Mouse (Mus musculus) MEL (cell line): ENCODE measurements at regions not wholly inside any gene's neighbourhood (a gene's known extent, or its start where the extent isn't known, plus 50 kb on each side); places are given as distances from the start of the nearest gene placed in this dataset.

Experiments
- DNase-seq: peaks from one replicate; pipeline ENCODE4 v3.0.0; 2011; ENCODE audit warnings: low read depth, low spot score
- H3K27ac ChIP-seq: 2 replicates; pipeline ENCODE4 v1.5.1; 2012; ENCODE audit warnings: low read depth, mild to moderate bottlenecking, control low read depth, low read length, moderate library complexity; ENCODE audit not compliant: control insufficient read depth
- H3K27me3 ChIP-seq, 2 experiments: fragments of 150-350 bp in 1 of 2; sonication (generic) in 1 of 2; 2 replicates each; pipeline ENCODE4 v1.6.1; 2012; ENCODE audit warnings: low read length in 2 of 2, mild to moderate bottlenecking in 2 of 2, improper control_type of control experiment in 1 of 2, moderate library complexity in 1 of 2; ENCODE audit not compliant: insufficient read depth in 2 of 2, control insufficient read depth in 1 of 2
- H3K36me3 ChIP-seq, 2 experiments: 2 replicates each; pipeline ENCODE4 v1.6.1; 2012 to 2014; ENCODE audit warnings: low read length in 2 of 2, improper control_type of control experiment in 1 of 2, inconsistent platforms in 1 of 2, mild to moderate bottlenecking in 1 of 2; ENCODE audit not compliant: insufficient read depth in 2 of 2, control insufficient read depth in 1 of 2
- H3K4me1 ChIP-seq, 2 experiments: fragments of 150-350 bp in 1 of 2; sonication (generic) in 1 of 2; 2 replicates each; pipeline ENCODE4 v1.6.1; 2012; ENCODE audit warnings: low read length in 2 of 2, improper control_type of control experiment in 1 of 2, mild to moderate bottlenecking in 1 of 2; ENCODE audit not compliant: insufficient read depth in 2 of 2, control insufficient read depth in 1 of 2
- H3K4me3 ChIP-seq, 2 experiments: fragments of 150-350 bp in 1 of 2; sonication (generic) in 1 of 2; 2 replicates each; pipeline ENCODE4 v1.5.1; 2012; ENCODE audit warnings: low read depth in 2 of 2, low read length in 2 of 2, mild to moderate bottlenecking in 2 of 2, moderate library complexity in 2 of 2, control low read depth in 1 of 2, improper control_type of control experiment in 1 of 2; ENCODE audit not compliant: control insufficient read depth in 1 of 2, insufficient read depth in 1 of 2
- H3K79me2 ChIP-seq: 2 replicates; pipeline ENCODE4 v1.6.1; 2012; ENCODE audit warnings: mild to moderate bottlenecking, low read length, moderate library complexity; ENCODE audit not compliant: control insufficient read depth, poor library complexity, insufficient read depth
- H3K9ac ChIP-seq: 2 replicates; pipeline ENCODE4 v1.6.1; 2012; ENCODE audit warnings: low read depth, mild to moderate bottlenecking, control low read depth, low read length, moderate library complexity; ENCODE audit not compliant: control insufficient read depth, poor library complexity, severe bottlenecking
- H3K9me3 ChIP-seq: fragments of 150-350 bp; sonication (generic); replicated peaks from 2 replicates; pipeline ENCODE4 v1.6.1; 2012; ENCODE audit warnings: mild to moderate bottlenecking, low read length, improper control_type of control experiment, moderate library complexity; ENCODE audit not compliant: insufficient read depth
- BHLHE40 ChIP-seq: IDR thresholded peaks from 2 replicates; pipeline ENCODE4 v1.6.1; 2012; ENCODE audit warnings: low read depth, mild to moderate bottlenecking, inconsistent platforms, low read length, improper control_type of control experiment, borderline replicate concordance
- CHD1 ChIP-seq: IDR thresholded peaks from 2 replicates; pipeline ENCODE4 v1.6.1; 2012; ENCODE audit warnings: low read depth, mild to moderate bottlenecking, inconsistent platforms, low read length, improper control_type of control experiment
- CTCF ChIP-seq, 3 experiments: IDR thresholded peaks in 2 of 3; conservative IDR thresholded peaks in 1 of 3; 2 replicates each; pipeline ENCODE4 v1.5.1; 2011 to 2012; ENCODE audit warnings: low read length in 3 of 3, low read depth in 2 of 3, mild to moderate bottlenecking in 2 of 3, improper control_type of control experiment in 1 of 3, inconsistent platforms in 1 of 3, mixed read lengths in 1 of 3, moderate library complexity in 1 of 3; ENCODE audit not compliant: control insufficient read depth in 1 of 3, insufficient read depth in 1 of 3, poor library complexity in 1 of 3, severe bottlenecking in 1 of 3
- E2F4 ChIP-seq: IDR thresholded peaks from 2 replicates; pipeline ENCODE4 v1.6.1; 2011; ENCODE audit warnings: low read depth, low read length, improper control_type of control experiment, borderline replicate concordance
- EP300 ChIP-seq, 2 experiments: IDR thresholded peaks; 2 replicates each; pipeline ENCODE4 v1.6.1; 2011; ENCODE audit warnings: improper control_type of control experiment in 2 of 2, low read length in 2 of 2, low read depth in 1 of 2, mild to moderate bottlenecking in 1 of 2
- ETS1 ChIP-seq: IDR thresholded peaks from 2 replicates; pipeline ENCODE4 v1.6.1; 2012; ENCODE audit warnings: low read depth, mild to moderate bottlenecking, inconsistent platforms, low read length, improper control_type of control experiment, moderate library complexity
- GABPA ChIP-seq: IDR thresholded peaks from 2 replicates; pipeline ENCODE4 v1.6.1; 2012; ENCODE audit warnings: low read depth, mild to moderate bottlenecking, inconsistent platforms, low read length, improper control_type of control experiment, moderate library complexity
- GATA1 ChIP-seq: IDR thresholded peaks from 2 replicates; pipeline ENCODE4 v1.6.1; 2011; ENCODE audit warnings: low read depth, low read length, improper control_type of control experiment
- KAT2A ChIP-seq: conservative IDR thresholded peaks from 2 replicates; pipeline ENCODE4 v1.6.1; 2012; ENCODE audit warnings: low read depth, low read length, improper control_type of control experiment, inconsistent platforms
- MAFK ChIP-seq: IDR thresholded peaks from 2 replicates; pipeline ENCODE4 v1.6.1; 2011; ENCODE audit warnings: low read depth, mild to moderate bottlenecking, low read length, improper control_type of control experiment, borderline replicate concordance
- MAX ChIP-seq: IDR thresholded peaks from 2 replicates; pipeline ENCODE4 v1.6.1; 2011; ENCODE audit warnings: low read length, improper control_type of control experiment
- MAZ ChIP-seq: IDR thresholded peaks from 2 replicates; pipeline ENCODE4 v1.6.1; 2012; ENCODE audit warnings: low read depth, mild to moderate bottlenecking, inconsistent platforms, low read length, improper control_type of control experiment
- MEF2A ChIP-seq: IDR thresholded peaks from 2 replicates; pipeline ENCODE4 v1.6.1; 2014; ENCODE audit warnings: low read depth, mild to moderate bottlenecking, inconsistent platforms, low read length, improper control_type of control experiment; ENCODE audit not compliant: poor library complexity, insufficient replicate concordance, severe bottlenecking; ENCODE audit errors: extremely low read depth
- MXI1 ChIP-seq: IDR thresholded peaks from 2 replicates; pipeline ENCODE4 v1.6.1; 2011; ENCODE audit warnings: mild to moderate bottlenecking, low read depth, low read length, improper control_type of control experiment
- MYB ChIP-seq: IDR thresholded peaks from 2 replicates; pipeline ENCODE4 v1.6.1; 2011; ENCODE audit warnings: mild to moderate bottlenecking, low read depth, low read length, improper control_type of control experiment
- NELFE ChIP-seq: IDR thresholded peaks from 2 replicates; pipeline ENCODE4 v1.6.1; 2011; ENCODE audit warnings: low read depth, low read length, improper control_type of control experiment
- POLR2AphosphoS2 ChIP-seq: IDR thresholded peaks from 2 replicates; pipeline ENCODE4 v1.6.1; 2011; ENCODE audit warnings: low read length, improper control_type of control experiment
- RAD21 ChIP-seq: IDR thresholded peaks from 2 replicates; pipeline ENCODE4 v1.6.1; 2011; ENCODE audit warnings: mild to moderate bottlenecking, low read depth, low read length, improper control_type of control experiment
- SMC3 ChIP-seq: IDR thresholded peaks from 2 replicates; pipeline ENCODE4 v1.6.1; 2011; ENCODE audit warnings: low read depth, low read length, improper control_type of control experiment
- TAL1 ChIP-seq: IDR thresholded peaks from 2 replicates; pipeline ENCODE4 v1.6.1; 2012; ENCODE audit warnings: mild to moderate bottlenecking, inconsistent platforms, low read length, moderate library complexity, mixed read lengths
- TBP ChIP-seq: IDR thresholded peaks from 2 replicates; pipeline ENCODE4 v1.8.0; 2011; ENCODE audit warnings: low read depth, low read length, improper control_type of control experiment
- TCF12 ChIP-seq: IDR thresholded peaks from 2 replicates; pipeline ENCODE4 v1.6.1; 2014; ENCODE audit warnings: low read depth, mild to moderate bottlenecking, inconsistent platforms, low read length, improper control_type of control experiment, moderate library complexity
- UBTF ChIP-seq: IDR thresholded peaks from 2 replicates; pipeline ENCODE4 v1.6.1; 2012; ENCODE audit warnings: low read depth, mild to moderate bottlenecking, inconsistent platforms, low read length, improper control_type of control experiment, moderate library complexity, borderline replicate concordance; ENCODE audit not compliant: insufficient read depth
- USF1 ChIP-seq: IDR thresholded peaks from 2 replicates; pipeline ENCODE4 v1.6.1; 2014; ENCODE audit warnings: low read depth, mild to moderate bottlenecking, inconsistent platforms, low read length, improper control_type of control experiment, moderate library complexity
- USF2 ChIP-seq, 2 experiments: IDR thresholded peaks; 2 replicates each; pipeline ENCODE4 v1.6.1; 2011 to 2012; ENCODE audit warnings: improper control_type of control experiment in 2 of 2, low read length in 2 of 2, borderline replicate concordance in 1 of 2, inconsistent platforms in 1 of 2, low read depth in 1 of 2, mild to moderate bottlenecking in 1 of 2; ENCODE audit not compliant: insufficient read depth in 1 of 2
- ZKSCAN1 ChIP-seq: IDR thresholded peaks from 2 replicates; pipeline ENCODE4 v1.6.1; 2012; ENCODE audit warnings: low read depth, mild to moderate bottlenecking, inconsistent platforms, low read length, improper control_type of control experiment, moderate library complexity
- ZMIZ1 ChIP-seq: IDR thresholded peaks from 2 replicates; pipeline ENCODE4 v1.6.1; 2012; ENCODE audit warnings: low read depth, mild to moderate bottlenecking, inconsistent platforms, low read length, improper control_type of control experiment, moderate library complexity

DNA sequence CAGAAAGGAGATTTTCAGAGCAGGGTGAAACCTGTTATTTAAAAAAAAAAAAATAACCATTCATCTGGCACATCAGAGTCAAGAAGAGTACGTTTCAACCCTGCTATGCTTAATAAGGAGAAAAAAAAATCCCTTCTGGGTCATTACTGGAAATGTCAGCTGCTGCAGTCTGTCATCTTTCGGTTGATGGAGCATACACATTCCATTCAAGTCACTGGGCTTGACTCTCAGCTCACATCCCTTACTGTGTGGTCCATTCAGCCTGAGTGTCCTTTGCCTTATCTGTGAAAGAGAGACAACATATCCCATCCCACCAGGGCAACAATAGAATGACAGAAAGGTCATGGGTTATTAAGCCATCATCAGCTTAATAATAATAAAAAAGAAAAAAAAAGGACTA, 1376.1 kb upstream of the Gm7489 start:
- TF ChIP-seq ZMIZ1 (no peak), ETS1 (no peak), ZKSCAN1 (no peak), USF2 (IDR thresholded peaks at IDR 0.05; ENCODE audit: borderline replicate concordance in 1 of 2, insufficient read depth in 1 of 2, low read depth in 1 of 2, low read length in 2 of 2) (no peak), MAZ (no peak), TBP (no peak), USF1 (no peak), UBTF (no peak), KAT2A (no peak), GATA1 (no peak), CTCF (IDR thresholded peaks at IDR 0.05 in 2 of 3, conservative IDR thresholded peaks at IDR 0.05 in 1 of 3; ENCODE audit: control insufficient read depth in 1 of 3, insufficient read depth in 1 of 3, low read depth in 2 of 3, low read length in 3 of 3, poor library complexity in 1 of 3, severe bottlenecking in 1 of 3) (no peak), EP300 (IDR thresholded peaks at IDR 0.05; ENCODE audit: low read depth in 1 of 2, low read length in 2 of 2) (no peak), BHLHE40 (no peak), CHD1 (no peak), TAL1 (no peak), MEF2A (no peak), E2F4 (no peak)
- Histone ChIP-seq H3K4me3 (no peak overlapping the region), H3K9me3 (no peaks in the 10 kb centered on the region), H3K27ac (no peak overlapping the region), H3K9ac (no peak overlapping the region), H3K4me1 (no peaks in the 10 kb centered on the region; a peak in 1 of 4 replicates), H3K36me3 (no peaks in the 10 kb centered on the region), H3K79me2 (no peaks in the 10 kb centered on the region), H3K27me3 (no peaks in the 10 kb centered on the region; a peak in 1 of 4 replicates)
- DNase-seq: no peak

DNA sequence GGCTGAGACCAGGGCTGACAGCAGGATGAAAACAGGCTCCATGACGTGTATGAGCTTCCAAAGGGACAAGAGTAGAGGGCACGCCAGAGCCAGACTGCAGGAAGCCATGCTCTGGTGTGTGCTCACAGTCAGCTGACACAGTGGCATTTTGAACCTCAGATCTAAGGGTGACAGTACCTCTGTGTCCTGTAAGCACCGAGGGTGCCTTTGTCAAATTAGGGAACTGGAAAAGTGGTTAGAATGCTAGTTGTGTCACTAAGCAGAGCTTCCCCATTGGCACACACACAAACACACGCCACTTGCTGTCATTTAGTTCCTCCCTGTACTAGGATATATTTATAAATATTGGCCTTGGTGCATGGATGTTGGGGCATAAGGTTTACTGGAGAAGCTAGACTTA, 1374.6 kb upstream of the Gm7489 start:
- Histone ChIP-seq H3K36me3 (no peaks in the 10 kb centered on the region), H3K4me1 (no peaks in the 10 kb centered on the region; a peak in 1 of 4 replicates), H3K9me3 (no peaks in the 10 kb centered on the region), H3K27me3 (no peaks in the 10 kb centered on the region), H3K4me3 (no peak overlapping the region), H3K9ac (no peak overlapping the region), H3K79me2 (no peaks in the 10 kb centered on the region), H3K27ac (no peak overlapping the region)
- TF ChIP-seq RAD21 (no peak), ZMIZ1 (no peak), GATA1 (no peak), GABPA (no peak), MAZ (no peak), MAX (no peak), SMC3 (no peak), CHD1 (no peak), MAFK (no peak), CTCF (IDR thresholded peaks at IDR 0.05 in 2 of 3, conservative IDR thresholded peaks at IDR 0.05 in 1 of 3; ENCODE audit: control insufficient read depth in 1 of 3, insufficient read depth in 1 of 3, low read depth in 2 of 3, low read length in 3 of 3, poor library complexity in 1 of 3, severe bottlenecking in 1 of 3) (no peak), NELFE (no peak), ZKSCAN1 (no peak), TCF12 (no peak), KAT2A (no peak), MYB (no peak), USF2 (IDR thresholded peaks at IDR 0.05; ENCODE audit: borderline replicate concordance in 1 of 2, insufficient read depth in 1 of 2, low read depth in 1 of 2, low read length in 2 of 2) (no peak), POLR2AphosphoS2 (no peak), TBP (no peak), MXI1 (no peak)
- no peak for DNase-seq
